Mouse (Mus musculus) erythroblast, embryonic 14.5 days (primary cell): ENCODE results near the gene Plaa. TPM values are rescaled to one million over a fixed set of nuclear protein-coding genes. Genes with fewer than 3 reads are reported as not detected.
A peak's percentile ranks its signal among the peaks of the same experiment; 100 is the strongest.
"Not testable (repeated sequence)": the region's sequence is repeated elsewhere in the genome, so short reads cannot be mapped to it uniquely, and the experiment has no call there.

Experiments used
- H3K27me3 ChIP-seq: 2 replicates; pipeline ENCODE4 v1.6.1; 2012; ENCODE audit warnings: inconsistent platforms; ENCODE audit not compliant: control insufficient read depth
- H3K36me3 ChIP-seq: 2 replicates; pipeline ENCODE4 v1.6.1; 2012; ENCODE audit warnings: mild to moderate bottlenecking, inconsistent platforms; ENCODE audit not compliant: control insufficient read depth
- H3K4me1 ChIP-seq: 2 replicates; pipeline ENCODE4 v1.6.1; 2012; ENCODE audit warnings: inconsistent platforms; ENCODE audit not compliant: control insufficient read depth
- H3K4me3 ChIP-seq: replicated peaks from 2 replicates; pipeline ENCODE3; 2012; ENCODE audit warnings: moderate library complexity, mild to moderate bottlenecking, inconsistent platforms
- H3K9me3 ChIP-seq: 2 replicates; pipeline ENCODE4 v1.6.1; 2012; ENCODE audit warnings: low read length, inconsistent platforms, mixed read lengths; ENCODE audit not compliant: control insufficient read depth
- GATA1 ChIP-seq: IDR thresholded peaks from 2 replicates; pipeline ENCODE4 v1.6.1; 2012; ENCODE audit warnings: low read length, inconsistent platforms, mixed read lengths
- TAL1 ChIP-seq: IDR thresholded peaks from 3 replicates; pipeline ENCODE4 v1.6.1; 2012; ENCODE audit warnings: low read length, inconsistent platforms, mixed read lengths
- polyA plus RNA-seq: library from polyadenylated mRNA; stranded (reverse); fragments of >175 nt; gene quantifications from 2 replicates; pipeline ENCODE4 v1.2.3, GENCODE M21; 2012

Plaa gene
- polyA plus RNA-seq, result 1.6 TPM in 2 replicates

DNA sequence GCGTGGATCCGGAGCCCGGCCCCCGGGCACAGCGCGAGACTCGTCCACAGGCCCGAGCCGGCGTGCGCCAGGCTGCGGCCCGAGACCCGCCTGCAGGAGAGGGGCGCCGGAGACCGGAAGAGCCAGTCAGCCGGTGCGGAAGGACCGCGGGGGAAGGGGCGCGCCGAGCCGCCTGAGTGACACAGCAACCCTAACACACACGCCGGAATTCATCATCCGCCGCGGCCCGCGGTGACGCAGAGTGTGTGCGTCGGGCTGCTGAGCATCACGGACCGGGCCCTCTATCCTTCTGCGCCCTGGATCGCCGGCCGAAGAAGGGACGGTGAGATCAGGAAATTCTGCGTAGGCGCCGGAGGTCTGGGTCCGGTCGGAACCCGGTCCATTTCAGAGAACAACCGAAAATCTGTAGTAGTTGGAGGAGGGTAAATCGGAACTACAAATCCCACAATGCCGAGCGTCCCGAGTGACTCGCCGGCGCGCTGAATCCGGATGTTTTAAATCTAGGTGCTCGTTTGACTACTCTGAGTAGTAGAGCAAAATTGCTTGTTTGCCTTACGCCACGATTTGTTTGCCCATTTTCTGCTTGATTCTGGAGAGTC lies at the start of gene Plaa:
TSS of gene Plaa (minus strand) at position 214 of the 599 bp plus-strand sequence.
- no peaks in the 10 kb centered on the region for H3K9me3 ChIP-seq
- H3K27me3 ChIP-seq, result no peaks in the 10 kb centered on the region
- H3K36me3 ChIP-seq, result no peaks in the 10 kb centered on the region
- peak within 1 kb of the TSS; percentile 78 for H3K4me3 ChIP-seq
- TF ChIP-seq TAL1, result no peak
- TF ChIP-seq GATA1, result no peak
- peaks cover 27% of the 10 kb centered on the region for H3K4me1 ChIP-seq

DNA sequence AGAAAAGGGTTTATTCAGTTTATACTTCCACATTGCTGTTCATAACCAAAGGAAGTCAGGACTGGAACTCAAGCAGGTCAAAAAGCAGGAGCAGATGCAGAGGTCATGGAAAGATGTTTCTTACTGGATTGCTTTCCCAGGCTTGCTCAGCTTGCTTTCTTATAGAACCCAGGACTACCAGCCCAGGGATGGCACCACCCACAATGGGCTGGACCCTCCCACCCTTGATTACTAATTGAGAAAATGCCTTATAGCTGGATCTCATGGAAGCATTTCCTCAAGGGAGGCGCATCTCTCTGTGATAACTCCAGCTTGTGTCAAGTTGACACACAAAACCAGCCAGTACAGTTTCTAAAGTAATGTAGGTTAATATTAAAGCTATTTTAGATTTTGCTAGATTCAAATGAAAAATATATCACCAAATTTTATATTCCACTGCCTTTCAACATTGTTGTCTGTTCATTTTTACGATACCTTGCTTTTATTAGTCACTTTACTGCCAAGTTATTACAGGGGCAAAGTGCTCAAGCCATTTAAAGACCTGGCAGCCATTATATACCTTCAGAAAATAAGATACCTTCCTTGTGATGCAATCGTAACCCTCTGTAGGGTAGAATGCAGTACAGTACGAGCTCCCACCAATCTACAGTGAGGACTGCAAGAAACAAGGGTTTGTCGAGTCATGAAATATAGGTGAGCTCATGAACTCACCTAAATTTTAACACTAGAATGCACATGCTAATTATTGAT lies 47.6 kb upstream of the Plaa start:
- not testable (repeated sequence) for H3K9me3 ChIP-seq, H3K36me3 ChIP-seq, H3K27me3 ChIP-seq, H3K4me1 ChIP-seq, H3K4me3 ChIP-seq

GRCm38 (mm10) chr4:94649920-94650319 lies 46.9 kb upstream of the Plaa start, which contains the start of gene Lrrc19:
Gene Lrrc19, minus strand, starts transcription at chr4:94650144.
- TF ChIP-seq TAL1 (no peak), GATA1 (no peak)
- no peaks in the 10 kb centered on the region for H3K9me3 ChIP-seq
- no peaks in the 10 kb centered on the region for H3K4me1 ChIP-seq
- H3K4me3 ChIP-seq, result no peak within 1 kb of the TSS
- no peaks in the 10 kb centered on the region for H3K36me3 ChIP-seq
- no peaks in the 10 kb centered on the region for H3K27me3 ChIP-seq

DNA sequence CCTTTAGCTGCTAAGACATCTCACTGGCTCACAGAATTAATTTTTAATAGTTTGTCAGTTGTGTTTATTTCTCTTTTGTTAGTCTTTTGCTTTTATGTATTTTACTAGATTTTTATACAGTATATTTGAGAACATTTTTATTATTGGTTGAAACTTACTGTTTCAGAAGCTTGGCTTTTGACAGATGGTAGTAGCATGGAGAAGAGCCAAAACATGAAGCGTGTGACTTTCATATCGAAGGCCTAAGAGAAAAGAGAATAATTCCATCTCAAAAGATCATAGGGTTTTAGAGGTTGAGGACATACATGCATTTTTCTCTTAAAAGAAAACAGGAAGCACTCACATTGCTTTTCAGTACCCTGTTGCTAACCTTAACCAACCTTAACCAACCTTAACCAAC lies 40.1 kb upstream of the Plaa start:
- H3K9me3 ChIP-seq, result no peaks in the 10 kb centered on the region
- H3K36me3 ChIP-seq, result no peaks in the 10 kb centered on the region
- no peak for TF ChIP-seq TAL1
- no peak for TF ChIP-seq GATA1
- no peaks in the 10 kb centered on the region for H3K4me1 ChIP-seq
- H3K27me3 ChIP-seq, result no peaks in the 10 kb centered on the region
- H3K4me3 ChIP-seq, result no peak overlapping the region

GRCm38 (mm10) chr4:94620077-94620476 lies 17.0 kb upstream of the Plaa start:
- H3K27me3 ChIP-seq, result no peaks in the 10 kb centered on the region
- peaks cover under 1% of the 10 kb centered on the region for H3K4me1 ChIP-seq
- TF ChIP-seq GATA1 (no peak), TAL1 (no peak)
- no peaks in the 10 kb centered on the region for H3K36me3 ChIP-seq
- H3K4me3 ChIP-seq, result no peak overlapping the region
- H3K9me3 ChIP-seq, result no peaks in the 10 kb centered on the region

DNA sequence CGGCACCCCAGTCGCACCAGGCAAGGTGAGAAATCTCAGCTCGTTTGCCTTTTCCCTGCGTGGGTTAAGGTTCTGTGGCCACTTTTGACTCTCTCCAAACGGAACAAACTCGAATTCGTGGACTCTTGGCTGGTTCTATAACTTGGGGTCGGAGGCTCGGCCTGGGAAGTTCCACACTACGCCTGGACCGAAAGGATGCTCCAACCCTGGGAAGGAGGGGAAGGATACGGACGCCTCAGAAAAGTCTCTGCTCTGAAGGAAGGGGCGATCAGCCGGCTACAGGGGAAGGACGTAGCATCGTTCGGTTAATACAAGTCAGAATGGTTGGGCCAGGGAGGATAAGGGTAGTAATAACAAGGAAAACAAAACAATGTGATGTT lies 11.6 kb upstream of the Plaa start:
- peaks cover 15% of the 10 kb centered on the region for H3K4me1 ChIP-seq
- H3K36me3 ChIP-seq, result no peaks in the 10 kb centered on the region
- H3K27me3 ChIP-seq, result no peaks in the 10 kb centered on the region
- H3K9me3 ChIP-seq, result no peaks in the 10 kb centered on the region
- no peak for TF ChIP-seq TAL1
- TF ChIP-seq GATA1, result no peak
- peak overlapping the region; percentile 82 for H3K4me3 ChIP-seq

DNA sequence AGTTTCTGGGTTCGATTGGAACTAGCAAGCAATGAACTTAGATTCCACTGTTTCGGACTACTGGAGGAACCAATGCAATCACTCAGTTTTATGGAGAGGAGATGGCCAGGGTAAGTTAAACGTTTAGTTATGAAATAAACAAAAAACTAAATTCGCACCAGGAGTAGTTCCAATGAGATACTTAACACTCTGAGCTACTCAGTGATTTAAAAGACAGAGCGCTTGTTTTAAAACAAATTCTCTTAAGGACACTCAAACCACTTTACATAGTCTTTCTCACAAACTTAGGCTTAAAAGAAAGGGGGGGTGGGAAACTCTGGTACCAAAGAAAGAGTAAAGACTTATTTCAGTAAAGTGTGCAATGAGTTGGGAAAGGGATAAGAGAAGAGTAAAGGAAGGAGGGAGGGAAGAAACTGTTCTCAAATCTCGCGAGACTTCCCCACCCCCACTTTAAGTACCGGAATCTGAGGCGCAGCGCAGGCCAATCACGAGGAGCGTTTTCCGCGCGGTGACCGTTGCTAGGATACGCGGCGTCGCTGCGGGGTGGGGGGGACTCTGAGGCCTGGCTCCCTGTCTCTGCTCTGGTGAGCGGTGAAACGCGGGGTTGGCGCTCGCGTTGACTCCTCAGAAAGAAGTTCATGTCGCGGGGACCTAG lies 11.1 kb upstream of the Plaa start, which contains the start of gene Ift74:
TSS of gene Ift74 (plus strand) at position 520 of the 655 bp plus-strand sequence.
- Histone ChIP-seq H3K4me3 (peak within 1 kb of the TSS; percentile 82), H3K27me3 (no peaks in the 10 kb centered on the region), H3K9me3 (no peaks in the 10 kb centered on the region), H3K4me1 (peaks cover 15% of the 10 kb centered on the region), H3K36me3 (no peaks in the 10 kb centered on the region)
- TF ChIP-seq GATA1 (no peak), TAL1 (no peak)

DNA sequence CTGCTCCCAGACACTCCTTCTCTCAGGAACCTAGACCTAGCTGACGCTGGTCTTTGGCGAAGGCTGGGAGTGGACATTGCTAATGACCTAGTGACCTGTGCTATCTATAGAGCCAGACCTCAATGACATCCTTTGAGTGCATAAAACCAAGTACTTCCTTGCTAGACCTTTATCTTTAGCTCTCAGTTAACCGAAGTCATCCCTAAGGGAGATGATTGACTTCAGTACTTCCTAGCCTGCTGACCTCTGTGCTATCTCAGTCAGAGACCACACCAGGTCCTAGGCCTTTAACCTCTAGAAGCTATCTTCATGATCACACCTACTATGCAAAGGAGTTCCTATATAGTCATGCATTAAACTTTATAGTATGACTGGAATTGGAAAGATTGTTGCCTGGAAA lies 7.3 kb upstream of the Plaa start:
- H3K27me3 ChIP-seq, result no peaks in the 10 kb centered on the region
- H3K4me3 ChIP-seq, result no peak overlapping the region
- TF ChIP-seq GATA1 (no peak), TAL1 (no peak)
- H3K36me3 ChIP-seq, result no peaks in the 10 kb centered on the region
- H3K4me1 ChIP-seq, result peaks cover 15% of the 10 kb centered on the region
- H3K9me3 ChIP-seq, result no peaks in the 10 kb centered on the region

DNA sequence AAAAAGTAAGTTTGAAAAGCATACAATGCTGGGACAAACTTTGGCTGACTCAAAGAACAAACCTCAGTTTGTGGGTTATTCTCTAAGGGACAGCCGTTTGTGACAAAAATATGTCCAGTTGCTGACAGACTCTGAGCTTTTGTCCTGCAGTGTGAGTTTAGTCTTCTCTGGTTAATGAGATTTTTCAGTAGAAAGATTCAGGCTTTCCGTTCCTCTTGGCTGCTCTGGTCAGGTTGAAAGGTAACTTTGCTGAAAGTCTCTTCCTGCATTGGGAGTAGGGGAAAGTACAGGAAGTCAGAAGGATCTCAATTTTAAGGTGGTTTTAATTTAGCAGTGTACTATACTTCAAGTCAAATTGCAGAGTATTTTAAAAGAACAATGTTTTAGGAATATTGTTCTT lies 2.5 kb upstream of the Plaa start:
- H3K36me3 ChIP-seq, result no peaks in the 10 kb centered on the region
- no peaks in the 10 kb centered on the region for H3K9me3 ChIP-seq
- peaks cover 27% of the 10 kb centered on the region for H3K4me1 ChIP-seq
- no peaks in the 10 kb centered on the region for H3K27me3 ChIP-seq
- H3K4me3 ChIP-seq, result no peak overlapping the region
- no peak for TF ChIP-seq GATA1
- no peak for TF ChIP-seq TAL1
